Mouse (Mus musculus) layer of hippocampus, adult 8-10 months (tissue): ENCODE data around the gene Pnmt. TPM values are rescaled to one million over a fixed set of nuclear protein-coding genes. Genes with fewer than 3 reads are reported as not detected.
A peak's percentile ranks its signal among the peaks of the same experiment; 100 is the strongest.

Experiments used
- DNase-seq, 2 experiments: peaks; one replicate each; pipeline ENCODE4 v3.0.0; 2022; ENCODE audit warnings: low spot score in 2 of 2
- total RNA-seq, 4 experiments: library from RNA; stranded (reverse); gene quantifications; 2 replicates each; pipeline ENCODE4 v1.2.4; 2022

The Pnmt gene
- total RNA-seq: 1 to 10 TPM in 2 of 4 experiments, under 1 TPM in 1, not detected in 1; 0.37 to 1.5 (median 1.3) TPM

DNA sequence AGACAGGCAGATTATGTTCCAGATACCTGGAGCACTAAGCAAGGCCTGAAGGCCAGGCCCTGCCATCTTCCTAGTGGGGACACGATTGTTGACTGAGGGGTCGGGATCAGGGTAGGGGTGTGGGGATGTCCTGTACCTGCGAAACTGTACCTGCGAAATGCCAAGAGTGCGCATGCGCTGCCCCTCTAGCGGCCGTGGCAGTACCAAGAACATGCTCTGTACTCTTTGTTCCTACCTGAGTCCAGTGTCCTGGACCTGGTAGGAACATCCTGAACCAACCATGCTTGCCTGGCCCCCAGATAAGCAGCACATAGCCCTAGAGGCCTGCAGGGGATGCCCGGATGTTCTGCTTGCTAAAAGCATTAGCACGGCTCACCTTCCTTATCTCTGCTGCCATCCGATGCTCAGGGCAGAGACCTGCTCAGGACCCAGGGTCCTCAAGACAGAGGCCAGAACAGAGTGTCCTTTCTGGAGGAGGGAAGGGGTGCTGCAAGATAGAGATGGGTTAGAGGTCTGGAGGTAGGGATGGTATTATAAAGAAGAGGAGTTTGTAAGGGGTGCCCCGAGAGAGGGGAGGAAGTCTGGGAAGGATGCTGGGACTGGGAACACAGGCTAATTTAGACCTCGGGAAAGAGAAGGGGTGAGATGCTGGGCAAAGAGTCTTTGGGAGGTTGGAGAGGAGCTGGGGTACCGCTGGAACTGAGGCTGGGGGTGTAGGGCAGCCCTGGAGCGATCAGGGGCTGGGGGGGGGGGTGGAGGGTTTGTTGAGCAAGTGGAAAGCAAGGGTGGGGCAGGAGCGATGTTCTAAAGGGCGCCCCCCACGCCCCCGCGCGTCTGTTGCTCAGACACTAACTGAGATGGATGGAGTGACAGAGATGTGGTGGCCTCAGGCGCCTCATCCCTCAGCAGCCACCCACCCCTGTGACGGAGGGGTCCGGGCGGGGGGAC is at the start of gene Pnmt:
Gene Pnmt, plus strand, starts transcription at position 813 of the 948 bp plus-strand sequence.
- DNase-seq: no peak

DNA sequence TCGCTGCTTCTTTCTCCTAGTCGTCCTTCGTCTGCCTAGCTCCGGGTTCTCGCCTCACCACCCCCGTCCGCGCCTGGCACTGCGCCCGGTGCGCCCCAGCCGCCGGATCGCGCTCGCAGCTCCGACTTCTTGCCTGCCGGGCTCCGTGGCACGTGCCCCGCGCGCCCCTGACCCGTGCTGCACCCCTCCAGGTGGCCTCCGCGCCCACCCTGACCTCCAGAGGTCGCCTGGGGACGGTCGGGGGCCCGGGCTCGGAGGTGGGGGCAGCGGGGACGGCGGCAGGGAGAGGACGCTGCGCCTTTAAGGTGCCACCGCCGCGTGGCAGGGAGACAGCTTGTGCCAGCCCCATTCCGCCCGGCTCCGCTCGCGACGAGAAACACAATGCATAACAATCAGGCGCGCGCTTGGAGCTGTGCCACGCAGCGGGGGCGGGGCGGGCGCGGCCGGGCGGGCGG is 47.7 kb upstream of the Pnmt start:
- DNase-seq: peak in 1 of 2 experiments; percentile 66

DNA sequence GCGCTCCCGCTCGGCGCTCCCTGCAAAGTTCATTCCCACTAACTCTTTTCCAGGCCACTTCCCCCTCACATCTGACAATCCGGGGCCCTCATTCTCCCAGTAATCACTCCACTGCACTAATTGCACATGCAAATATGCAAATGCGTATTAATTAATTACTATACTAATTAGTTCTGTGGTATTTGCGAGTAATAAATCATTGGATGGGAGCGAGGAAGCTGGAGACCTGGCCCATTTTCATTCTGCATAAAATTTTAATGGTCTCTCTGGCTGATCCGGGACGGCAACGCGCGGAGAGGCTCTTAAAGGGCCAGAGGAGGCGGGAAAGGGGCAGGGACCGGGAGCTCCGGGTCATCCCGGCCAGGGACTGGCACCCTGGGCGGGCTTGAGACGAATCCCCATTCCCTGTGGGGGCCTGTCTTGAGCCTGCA is 47.2 kb upstream of the Pnmt start:
- no peak for DNase-seq

DNA sequence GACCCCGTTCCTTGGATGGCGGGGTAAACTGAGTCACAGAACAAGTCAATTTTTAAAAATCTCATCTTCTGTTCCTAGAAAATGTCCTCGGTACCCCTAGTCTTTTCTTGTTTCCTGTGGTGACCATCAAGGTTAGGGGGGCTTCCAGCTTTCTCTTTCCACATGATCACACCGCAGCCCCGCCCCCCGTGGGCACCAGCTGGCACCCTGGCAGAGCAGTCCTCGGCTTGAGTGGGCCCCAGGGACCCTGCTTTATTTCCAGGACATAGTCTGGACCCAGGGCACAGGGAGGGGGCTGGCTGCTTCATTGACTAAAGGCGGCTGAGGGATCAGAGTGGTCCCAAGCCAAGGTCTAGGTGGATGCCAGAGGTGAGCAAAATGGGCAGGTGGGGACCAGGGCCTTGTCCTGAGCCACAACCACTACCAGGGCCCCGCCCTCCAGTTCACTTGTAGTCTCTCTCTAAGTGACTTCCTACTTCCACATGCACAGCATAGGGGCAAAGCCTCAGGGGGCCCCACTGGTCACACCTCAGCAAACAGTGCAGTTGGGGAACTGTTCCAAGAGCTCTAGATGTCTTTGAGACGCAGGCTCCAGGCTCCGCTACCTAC is 46.5 kb upstream of the Pnmt start:
- no peak for DNase-seq

DNA sequence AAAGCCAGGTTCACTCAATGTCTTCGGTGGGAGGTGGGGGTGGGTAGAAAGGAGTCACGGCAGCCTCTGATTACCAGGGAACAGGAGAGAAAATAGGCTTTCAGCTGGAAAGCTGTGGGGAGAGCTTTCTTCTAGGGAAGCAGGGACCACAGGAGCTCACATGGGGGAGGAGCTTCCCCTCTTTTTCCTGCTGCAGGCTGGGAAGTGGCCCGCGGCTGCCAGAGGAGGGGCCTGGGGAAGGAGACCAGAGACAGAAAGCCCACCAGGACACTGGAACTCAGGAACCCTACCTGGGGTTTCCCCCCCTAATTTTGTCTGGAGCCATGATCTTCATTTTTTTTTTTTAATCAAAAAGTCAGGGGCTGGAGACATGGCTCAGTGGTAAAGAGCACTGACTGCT is 45.7 kb upstream of the Pnmt start:
- DNase-seq: no peak

DNA sequence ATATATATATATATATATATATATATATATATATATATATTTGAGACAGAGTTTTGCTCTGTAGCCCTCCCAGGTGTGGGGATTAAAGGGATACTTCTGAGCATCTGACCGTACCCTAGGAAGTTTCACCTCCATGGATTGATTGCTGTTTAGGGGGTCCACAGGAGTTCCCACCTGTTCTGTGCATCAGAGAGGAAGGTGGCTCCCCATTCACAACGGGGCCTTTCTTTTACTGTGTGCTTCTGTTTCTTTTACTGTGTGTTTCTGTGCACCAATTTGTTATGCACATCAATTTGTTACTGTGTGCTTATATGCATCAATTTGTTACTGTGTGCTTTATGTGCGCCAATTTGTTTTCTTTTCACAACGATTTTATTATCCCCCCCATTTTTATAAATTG is 45.1 kb upstream of the Pnmt start:
- DNase-seq: no peak

DNA sequence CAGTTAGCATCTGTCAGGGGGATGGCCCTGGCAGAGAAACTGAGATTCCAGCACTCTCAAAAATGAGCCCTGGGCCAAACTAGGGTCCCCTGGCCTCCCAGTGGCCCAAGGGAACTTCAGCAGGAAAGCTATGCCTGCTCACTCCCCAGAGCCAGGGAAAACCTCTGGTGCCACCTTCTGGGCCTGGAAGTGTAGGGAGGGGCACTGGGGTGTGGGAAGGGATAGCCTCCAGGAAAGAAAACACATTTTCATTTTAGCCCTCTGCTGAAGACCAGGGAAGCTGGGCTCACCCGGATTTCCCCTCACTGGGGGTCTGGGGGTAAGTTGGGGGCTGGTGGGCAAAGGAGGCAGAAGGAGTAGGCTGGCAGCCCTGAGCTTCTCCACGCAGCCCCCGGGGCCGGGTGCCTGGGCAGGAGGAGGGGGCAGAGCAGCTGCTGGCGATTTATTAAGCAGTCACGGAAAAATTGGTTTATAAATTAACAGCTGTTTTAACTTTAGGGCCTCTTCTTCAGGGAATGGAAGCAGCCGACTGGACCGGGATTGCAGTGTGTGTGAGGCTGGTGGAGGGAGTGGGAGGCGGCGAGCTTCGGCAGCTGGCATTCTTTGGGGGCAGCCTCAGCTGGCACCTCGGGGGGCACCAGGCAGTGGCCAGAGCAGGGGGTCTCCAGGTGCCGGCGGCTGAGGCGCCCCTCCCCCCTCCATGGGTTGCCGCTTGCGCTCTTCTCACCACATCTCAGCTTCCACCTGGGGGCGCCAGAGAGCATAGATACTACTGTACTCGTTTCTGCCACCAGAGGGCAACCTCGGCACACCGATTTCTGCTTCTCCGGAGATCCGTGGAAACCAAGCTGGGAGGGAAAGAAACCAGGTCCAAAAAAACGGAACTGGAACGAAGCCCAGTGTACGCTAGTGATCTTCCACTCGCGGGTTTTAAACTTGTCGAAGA is 44.0 kb upstream of the Pnmt start:
- peak; percentile 89 to 99 for DNase-seq

DNA sequence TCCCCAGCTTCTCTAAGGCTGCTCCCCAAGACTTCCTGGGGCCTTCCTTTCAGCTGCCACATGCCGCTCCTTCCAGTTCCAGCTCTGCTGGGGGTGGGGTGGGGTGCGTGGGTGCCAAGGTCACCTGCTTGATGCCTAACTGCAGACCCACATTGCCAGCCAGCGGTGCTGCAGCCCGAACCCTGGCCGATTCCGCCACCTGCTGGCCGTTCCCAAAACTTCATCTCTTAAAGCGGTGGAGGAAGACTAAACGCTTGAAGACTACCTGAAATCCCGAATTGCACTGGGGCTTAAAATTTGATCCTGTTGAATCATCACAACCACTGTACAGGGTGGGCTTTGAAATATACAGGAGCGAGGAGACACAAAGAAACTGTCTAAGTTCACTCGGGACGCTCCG is 41.0 kb upstream of the Pnmt start:
- DNase-seq: peak; percentile 73 to 83

DNA sequence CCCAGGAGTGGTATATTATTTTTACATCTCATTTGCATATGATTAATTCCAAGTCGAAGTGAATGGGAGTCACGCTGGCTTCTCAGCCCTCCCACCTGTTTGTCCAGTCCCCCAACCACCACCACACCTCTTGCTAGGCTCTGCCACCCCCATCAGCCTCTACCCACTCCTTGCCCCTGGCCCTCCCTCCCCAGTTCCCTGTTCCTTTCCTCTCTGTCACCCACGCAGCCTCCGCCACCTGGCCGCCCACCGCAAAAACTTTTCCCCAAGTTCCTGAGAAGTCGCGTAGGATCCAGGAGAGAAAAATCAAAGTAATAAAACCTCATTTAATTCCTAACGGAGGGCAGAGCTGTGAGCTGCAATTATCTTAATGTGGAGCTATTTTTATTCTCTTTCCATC is 40.1 kb upstream of the Pnmt start:
- DNase-seq: no peak

DNA sequence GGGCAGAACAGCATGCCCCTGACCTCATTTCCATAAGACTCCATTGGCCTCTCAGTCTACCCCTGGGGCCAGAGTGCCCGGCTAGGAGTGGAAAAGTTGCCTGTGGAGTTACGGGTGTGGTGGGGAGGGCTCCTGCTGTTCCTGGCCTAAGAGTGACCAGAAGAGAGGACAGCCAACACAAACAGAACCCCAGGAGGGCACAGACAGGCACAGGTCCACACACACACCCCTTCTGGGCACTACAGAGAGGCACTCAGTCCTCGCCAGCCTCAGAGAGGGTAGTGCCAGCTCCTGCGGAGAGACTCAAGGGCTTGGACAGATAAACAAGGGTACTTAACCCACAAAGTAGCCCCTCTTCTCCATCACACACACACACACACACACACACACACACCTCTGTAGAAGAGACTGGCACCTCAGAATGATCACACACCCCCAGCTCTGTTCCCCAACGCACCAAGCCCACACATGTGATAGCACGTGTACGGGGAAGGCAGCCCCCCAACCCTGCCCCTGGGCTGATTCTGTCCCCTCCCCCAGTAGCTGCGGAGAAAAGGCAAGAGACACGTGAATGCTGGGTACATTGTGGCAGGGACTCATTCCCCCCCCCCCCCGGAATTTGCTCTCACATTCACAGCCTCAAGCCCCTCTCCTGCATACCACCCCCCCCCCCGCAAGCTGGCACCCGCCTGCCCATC is 38.7 kb upstream of the Pnmt start:
- DNase-seq: no peak

DNA sequence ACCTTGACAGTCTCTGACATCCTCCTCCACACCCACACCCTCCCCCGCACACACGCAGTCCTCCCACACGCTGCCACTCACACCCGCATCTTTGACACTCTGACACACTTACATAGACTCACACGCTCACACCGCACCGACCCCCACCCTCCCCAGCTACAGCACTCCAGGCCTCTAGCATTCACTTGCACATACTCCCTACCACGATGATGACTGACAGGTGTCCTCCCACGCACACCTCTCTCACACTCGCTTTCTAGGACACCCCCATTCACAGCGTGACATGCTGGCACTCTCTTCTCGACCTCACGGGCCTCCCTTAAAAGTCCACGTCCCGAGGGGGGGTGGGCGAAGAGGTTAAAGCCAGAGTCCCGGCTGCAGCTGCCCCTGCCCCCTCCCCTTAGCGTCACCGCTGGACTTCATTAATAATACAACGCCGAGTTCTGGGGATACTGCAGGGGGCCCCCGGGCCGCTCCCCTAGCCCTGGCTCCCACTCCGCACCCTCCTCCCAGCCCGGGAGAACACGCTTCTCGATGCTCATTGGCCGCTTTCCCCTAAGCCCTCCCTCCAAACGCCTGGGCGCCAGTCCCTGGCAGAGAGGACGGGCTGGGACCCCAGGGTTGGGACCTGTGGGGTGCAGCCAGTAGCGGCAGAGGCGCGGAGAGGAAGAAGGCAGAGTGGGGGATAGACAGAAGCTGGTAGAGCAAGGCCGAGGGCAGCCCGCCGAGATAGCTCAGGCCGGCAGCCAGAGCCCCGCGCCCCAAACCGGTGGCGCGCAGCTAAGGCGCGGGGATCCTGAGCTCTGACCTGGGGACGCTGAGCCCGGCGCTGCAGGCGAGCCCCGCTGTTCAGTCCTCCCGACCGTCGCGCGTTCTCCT is 37.9 kb upstream of the Pnmt start, which contains the start of gene Ppp1r1b:
Gene Ppp1r1b, plus strand, starts transcription at position 322 of the 879 bp plus-strand sequence.
- no peak for DNase-seq

DNA sequence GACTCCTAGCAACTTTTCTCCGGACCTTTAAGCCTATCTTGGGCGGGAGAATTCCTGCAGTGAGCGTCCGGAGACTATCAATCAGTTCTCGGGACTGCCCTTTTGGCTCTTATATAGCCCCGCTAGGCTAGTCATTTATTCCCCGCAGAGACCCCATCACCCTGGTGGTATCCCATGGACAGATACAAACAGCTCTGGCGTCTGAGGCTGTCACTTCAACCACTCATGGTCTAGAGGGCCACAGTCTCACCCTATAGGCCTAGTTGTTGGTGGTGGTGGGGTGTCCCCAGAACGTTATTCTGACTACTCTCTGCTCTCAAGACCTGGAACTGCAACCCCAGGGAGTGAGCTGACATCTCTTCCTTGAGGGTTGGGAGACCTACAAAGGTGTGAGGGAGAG is 36.9 kb upstream of the Pnmt start:
- no peak for DNase-seq

DNA sequence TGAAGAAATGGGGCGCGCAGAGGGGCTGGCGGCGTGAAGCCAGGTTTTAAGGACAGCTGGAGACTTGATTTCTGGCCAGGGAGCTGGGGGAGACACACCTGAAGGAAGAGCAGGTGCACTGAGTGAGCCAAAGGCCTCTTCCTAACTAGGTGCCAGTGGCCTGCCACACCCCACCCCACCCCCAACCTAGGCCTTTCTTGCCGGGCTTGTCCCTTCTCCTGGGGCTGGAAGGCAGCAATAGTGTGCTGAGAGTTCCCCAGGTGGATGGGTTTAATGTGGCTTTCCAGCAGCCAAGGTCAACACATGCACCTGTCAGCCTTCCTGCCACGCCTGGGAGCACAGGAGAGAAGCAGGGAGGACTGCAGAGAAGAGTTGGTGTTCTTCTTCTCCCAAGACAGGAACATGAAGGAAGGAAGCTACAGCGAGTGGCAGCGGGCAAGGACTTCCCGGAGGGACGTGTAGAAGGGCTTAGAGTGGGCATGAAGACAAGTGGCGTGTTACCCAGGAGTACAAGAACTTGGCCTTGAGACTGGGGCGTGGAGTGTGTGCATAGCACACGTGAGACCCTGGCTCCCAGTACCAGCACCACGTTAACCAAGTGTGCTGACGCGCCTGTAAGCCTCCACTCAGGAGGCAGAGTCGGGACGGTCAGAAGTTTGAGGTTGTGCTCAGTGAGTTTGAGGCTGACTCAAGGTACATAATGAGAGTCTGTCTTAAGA is 33.8 kb upstream of the Pnmt start:
- DNase-seq: no peak

DNA sequence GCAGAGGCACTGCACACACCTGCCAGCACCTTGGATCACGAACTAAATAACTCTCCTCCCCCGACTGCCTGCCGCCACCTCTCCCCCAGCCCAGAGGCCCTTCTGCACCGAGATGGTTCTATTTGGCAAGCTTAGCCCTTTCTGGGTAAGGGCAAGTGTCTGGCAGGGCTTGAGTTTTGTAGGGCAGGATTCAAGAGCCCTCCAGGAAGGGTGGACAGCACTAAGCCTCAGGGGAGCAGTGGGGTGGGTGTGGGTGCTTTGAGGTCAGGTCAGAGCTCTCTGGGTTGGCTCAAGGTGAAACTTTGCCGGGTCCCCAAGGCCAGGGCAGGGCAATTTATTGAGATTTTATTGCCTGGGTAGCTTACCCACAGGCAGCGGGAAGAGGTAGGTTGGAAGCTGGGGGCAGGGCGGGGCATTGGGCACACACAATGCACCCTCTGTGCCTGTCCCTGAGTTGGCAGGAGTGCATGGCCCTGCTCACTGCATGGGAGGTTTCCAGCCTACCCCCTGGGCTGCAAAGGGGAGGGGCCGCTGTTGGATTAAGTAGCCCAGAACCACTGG is 32.5 kb upstream of the Pnmt start:
- peak; percentile 61 to 76 for DNase-seq

DNA sequence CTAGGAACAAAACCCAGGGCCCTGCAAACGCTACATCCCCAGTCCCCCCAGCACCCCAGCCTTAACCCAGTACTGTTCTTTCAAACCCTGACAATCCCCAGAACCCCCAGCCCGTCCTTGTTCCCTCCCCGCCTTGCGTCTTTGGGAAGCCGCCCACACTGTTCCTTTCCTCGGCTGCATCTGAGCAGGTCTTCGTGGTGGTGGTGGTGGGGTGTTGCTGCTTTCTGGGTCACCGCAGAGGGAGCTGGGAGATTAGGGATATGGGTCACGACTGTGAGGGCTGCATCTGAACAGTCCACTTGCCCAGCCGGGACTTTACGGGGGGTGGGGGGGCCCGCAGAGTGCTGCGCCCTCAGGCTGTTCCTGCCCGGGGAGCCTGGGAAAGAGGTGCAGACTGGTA is 31.8 kb upstream of the Pnmt start:
- no peak for DNase-seq

DNA sequence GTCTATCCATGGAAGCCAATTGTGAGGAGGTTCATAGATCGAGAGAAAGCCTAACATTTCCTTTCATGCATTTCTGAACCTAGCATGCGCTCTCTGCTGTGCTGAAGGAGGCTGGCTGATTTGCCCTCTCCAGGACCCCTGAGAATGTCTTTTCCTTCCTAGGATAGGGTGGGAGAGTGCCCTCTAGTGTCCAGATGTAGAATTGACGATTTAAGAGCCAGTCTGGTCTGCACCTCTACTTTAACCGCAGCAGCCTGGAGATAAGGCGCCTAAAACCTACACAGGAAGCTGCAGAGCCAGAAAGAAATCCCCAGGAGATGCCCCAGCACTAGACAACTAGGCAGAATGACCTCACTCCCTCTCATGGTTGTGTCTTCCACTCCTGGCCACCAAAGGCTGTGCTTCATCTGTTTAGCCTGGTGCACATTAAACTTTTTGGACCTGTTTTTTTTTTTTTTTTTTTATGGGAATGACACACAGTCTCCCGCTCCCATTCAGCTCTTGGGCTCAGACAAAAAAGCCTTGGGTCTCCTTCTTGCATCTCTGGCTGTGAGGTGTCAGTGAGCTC is 30.4 kb upstream of the Pnmt start:
- DNase-seq: peak in 1 of 2 experiments; percentile 59

DNA sequence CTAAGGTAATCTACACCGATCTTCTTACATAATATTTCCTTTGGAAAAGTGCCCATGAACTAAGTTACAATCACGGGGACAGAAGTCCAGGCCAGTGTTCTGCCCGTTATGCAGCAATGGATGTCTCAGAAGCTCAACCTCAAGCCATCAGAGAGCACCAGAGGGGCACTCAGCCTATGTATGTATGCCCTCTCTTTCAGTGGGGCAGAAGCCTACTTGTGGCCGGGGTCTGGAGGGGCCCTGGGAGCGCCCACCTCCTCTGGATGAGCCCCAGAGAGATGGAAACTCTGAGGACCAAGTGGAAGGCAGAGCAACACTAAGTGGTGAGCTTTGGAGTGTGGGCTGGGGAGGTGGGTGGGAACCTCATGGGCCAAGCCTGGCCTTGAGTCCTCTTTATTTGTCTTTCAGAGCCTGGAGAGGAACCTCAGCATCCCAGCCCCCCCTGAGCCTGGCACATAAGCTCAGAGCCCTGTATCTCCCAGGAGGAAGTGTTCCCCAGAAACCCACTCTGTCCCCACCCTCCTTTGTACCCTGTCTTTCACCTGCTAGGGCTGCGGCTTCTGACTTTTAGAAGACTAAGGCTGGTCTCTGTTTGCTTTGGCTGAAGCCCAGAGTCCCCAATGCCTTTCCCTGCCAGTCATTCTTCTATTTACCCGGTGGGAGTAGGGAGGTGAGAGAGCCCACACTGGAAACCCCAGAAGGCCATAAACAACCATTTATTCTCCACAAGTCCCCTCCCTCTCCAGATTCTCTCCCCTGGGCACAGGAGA is 29.4 kb upstream of the Pnmt start:
- no peak for DNase-seq
